Mouse (Mus musculus): ENCODE data around the gene Faf1.

Gene Faf1

GRCm38 (mm10) chr4:109676218-109677215 lies at the start of gene Faf1:
Gene Faf1 (plus strand): TSS chr4:109676588.
- in situ Hi-C loops (cut with MseI, MboI), result no loop called here

GRCm38 (mm10) chr4:109630215-109630614 lies 46.2 kb upstream of the Faf1 start:
- in situ Hi-C loops (cut with MseI, MboI), result no loop called here

GRCm38 (mm10) chr4:109631029-109631428 lies 45.4 kb upstream of the Faf1 start:
- in situ Hi-C loops (cut with MseI, MboI), result no loop called here

- in situ Hi-C loops (cut with MseI, MboI), result no loop called here
Measured at GRCm38 (mm10) chr4:109634971-109635370, 41.4 kb upstream of the Faf1 start.

- in situ Hi-C loops (cut with MseI, MboI), result no loop called here
Measured at GRCm38 (mm10) chr4:109639356-109639755, 37.0 kb upstream of the Faf1 start.

GRCm38 (mm10) chr4:109640141-109640540 lies 36.2 kb upstream of the Faf1 start:
- in situ Hi-C loops (cut with MseI, MboI), result no loop called here

- in situ Hi-C loops (cut with MseI, MboI), result no loop called here
Measured at GRCm38 (mm10) chr4:109641451-109641850, 34.9 kb upstream of the Faf1 start.

- in situ Hi-C loops (cut with MseI, MboI), result no loop called here
Measured at GRCm38 (mm10) chr4:109647281-109647680, 29.1 kb upstream of the Faf1 start.

GRCm38 (mm10) chr4:109649331-109649730 lies 27.1 kb upstream of the Faf1 start:
- in situ Hi-C loops (cut with MseI, MboI), result no loop called here

GRCm38 (mm10) chr4:109653251-109653650 lies 23.1 kb upstream of the Faf1 start:
- in situ Hi-C loops (cut with MseI, MboI), result no loop called here

GRCm38 (mm10) chr4:109654701-109655100 lies 21.7 kb upstream of the Faf1 start:
- in situ Hi-C loops (cut with MseI, MboI), result no loop called here

- in situ Hi-C loops (cut with MseI, MboI), result no loop called here
Measured at GRCm38 (mm10) chr4:109655738-109656137, 20.6 kb upstream of the Faf1 start.

- in situ Hi-C loops (cut with MseI, MboI), result no loop called here
Measured at GRCm38 (mm10) chr4:109656301-109656700, 20.1 kb upstream of the Faf1 start.

- in situ Hi-C loops (cut with MseI, MboI), result no loop called here
Measured at GRCm38 (mm10) chr4:109657021-109657850, 19.2 kb upstream of the Faf1 start.

- in situ Hi-C loops (cut with MseI, MboI), result no loop called here
Measured at GRCm38 (mm10) chr4:109657851-109658500, 18.4 kb upstream of the Faf1 start.

GRCm38 (mm10) chr4:109658826-109659225 lies 17.6 kb upstream of the Faf1 start:
- in situ Hi-C loops (cut with MseI, MboI), result no loop called here

- in situ Hi-C loops (cut with MseI, MboI), result no loop called here
Measured at GRCm38 (mm10) chr4:109659571-109659970, 16.8 kb upstream of the Faf1 start.

- in situ Hi-C loops (cut with MseI, MboI), result no loop called here
Measured at GRCm38 (mm10) chr4:109660568-109660967, 15.8 kb upstream of the Faf1 start.

- in situ Hi-C loops (cut with MseI, MboI), result no loop called here
Measured at GRCm38 (mm10) chr4:109661183-109661582, 15.2 kb upstream of the Faf1 start.

GRCm38 (mm10) chr4:109662271-109662670 lies 14.1 kb upstream of the Faf1 start:
- in situ Hi-C loops (cut with MseI, MboI), result no loop called here

- in situ Hi-C loops (cut with MseI, MboI), result no loop called here
Measured at GRCm38 (mm10) chr4:109664091-109664490, 12.3 kb upstream of the Faf1 start.

All from mouse trophoblast stem cell (cell line).